Mouse (Mus musculus) adrenal gland (tissue): ENCODE measurements around the gene Hipk2.

Experiments
- intact Hi-C: fragments of 180-260 bp; cut with DNase I; formaldehyde crosslinking; loops from one replicate; pipeline ENCODE4 v1.15.1; 2025
- long read RNA-seq, 2 experiments: library from polyadenylated mRNA; unstranded; transcript quantifications; one replicate each; pipeline ENCODE4 v2.0.0; 2020; ENCODE audit warnings: borderline replicate concordance in 1 of 2; ENCODE audit not compliant: insufficient replicate concordance in 1 of 2

Gene Hipk2
- long read RNA-seq, experiment 1, partial matches to known transcripts, result 5 of 19 reads
- long read RNA-seq, experiment 1, other reads (novel, unspliced or antisense), result 14 of 19 reads
- long read RNA-seq, experiment 2, partial matches to known transcripts, result 5 of 22 reads
- long read RNA-seq, experiment 2, other reads (novel, unspliced or antisense), result 17 of 22 reads

DNA sequence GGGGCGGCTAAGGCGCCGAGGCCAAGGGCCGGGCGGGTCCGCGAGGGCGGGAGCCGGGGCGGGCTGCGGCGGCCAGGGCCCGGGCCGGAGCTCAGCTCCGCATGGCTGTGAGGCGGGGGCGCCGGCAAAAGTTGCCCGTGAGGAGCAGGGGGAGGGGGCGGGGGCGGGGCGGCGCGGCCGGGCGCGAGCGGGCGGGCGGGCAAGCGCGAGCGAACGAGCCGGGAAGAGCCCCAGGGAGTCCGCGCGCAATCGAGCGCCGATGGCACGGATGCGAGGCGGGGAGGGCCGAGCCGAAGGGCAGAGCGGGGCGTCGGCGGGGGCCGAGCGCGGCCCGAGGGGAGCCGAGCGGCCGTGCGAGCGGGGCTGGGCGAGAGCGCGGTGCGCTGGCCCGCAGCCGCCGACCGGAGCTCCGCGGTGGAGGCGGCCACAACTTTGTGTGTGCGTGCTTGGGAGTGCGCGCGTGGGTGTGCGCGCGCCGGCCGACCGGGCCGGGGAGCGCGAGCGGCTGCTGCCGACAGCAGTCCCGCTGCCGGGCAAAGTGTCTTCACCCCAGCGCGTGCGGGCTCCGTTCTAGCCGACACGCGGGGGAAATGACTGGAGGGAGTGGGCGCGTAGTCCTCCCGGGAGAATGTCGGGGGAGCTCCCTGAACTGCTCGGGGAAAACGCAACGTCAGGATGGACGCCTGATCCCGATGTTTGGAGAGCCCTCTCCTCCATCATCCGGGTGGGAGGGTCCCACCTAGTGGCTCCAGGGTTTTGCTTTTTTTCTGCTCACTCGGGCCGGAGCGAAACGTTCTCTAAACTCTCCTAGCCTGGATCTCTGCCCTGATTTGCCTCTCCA lies at the start of gene Hipk2:
Gene Hipk2, minus strand, starts transcription at position 95 of the 841 bp plus-strand sequence.
- intact Hi-C loops, result no loop called here

DNA sequence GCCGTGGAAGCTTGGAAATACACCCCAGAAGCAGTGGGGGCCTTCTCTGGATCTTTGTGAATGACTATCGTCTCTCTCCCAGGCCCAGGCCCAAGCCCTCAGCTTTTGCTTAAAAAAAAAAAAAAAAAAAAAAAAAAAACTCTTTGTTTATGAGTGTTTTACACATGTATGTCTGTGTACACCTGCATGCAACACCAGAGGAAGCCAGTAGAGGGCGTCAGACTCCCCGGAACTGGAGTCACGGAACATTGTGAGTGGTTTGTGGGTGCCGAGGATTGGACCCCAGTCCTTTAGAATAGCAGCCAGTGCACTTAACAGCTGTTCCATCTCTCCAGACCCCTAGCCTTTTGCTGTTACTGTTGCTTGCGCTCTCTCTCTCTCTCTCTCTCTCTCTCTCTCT lies 49.8 kb upstream of the Hipk2 start:
- intact Hi-C loops, result loop anchor here (5.0 kb wide), 1 partner anchor 137 kb away; no protein-coding TSS in a partner anchor

DNA sequence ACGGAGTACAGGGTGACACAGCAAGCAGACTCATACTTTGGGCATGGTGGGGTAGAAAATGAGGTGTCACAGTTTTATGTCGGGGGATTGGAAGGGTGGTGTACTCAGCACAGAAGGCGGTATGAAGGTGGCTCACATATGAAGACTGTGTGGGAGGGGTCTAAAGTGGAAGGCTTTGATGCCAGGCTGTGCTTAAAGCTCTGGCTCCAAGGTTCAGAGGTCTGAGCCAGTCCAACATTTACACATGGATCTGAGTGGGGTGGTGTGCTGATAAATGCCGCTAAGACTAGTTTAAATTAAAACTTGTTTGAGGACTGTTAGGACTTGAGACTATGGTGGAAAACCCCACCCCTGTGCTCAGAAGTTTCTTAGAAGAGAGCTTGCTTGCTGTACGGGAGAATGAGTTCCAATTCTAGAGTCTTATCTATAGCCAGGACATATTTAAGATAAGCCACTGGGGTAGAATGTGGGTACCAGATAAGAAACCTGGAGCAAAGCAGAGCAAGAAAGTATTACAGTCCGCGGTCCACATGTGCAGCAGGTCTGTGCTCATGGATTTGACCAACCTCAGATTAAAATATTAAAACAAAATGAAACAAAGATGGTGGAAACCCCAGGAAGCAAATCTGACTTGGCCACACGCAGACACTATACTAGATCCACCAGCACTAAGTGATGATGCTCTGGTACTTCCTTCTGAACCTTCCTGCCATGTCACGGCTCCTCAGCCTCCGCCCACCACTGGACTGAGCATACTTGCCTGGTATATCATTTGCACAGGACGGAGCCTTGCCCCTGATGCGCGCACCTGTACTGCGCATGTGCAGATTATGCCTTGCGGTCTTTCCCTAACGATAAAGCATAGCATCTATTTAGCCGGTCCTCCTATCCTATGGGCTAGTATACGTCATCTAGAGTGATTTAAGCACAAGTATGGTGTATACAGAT lies 48.2 kb upstream of the Hipk2 start:
- intact Hi-C loops, result no loop called here

DNA sequence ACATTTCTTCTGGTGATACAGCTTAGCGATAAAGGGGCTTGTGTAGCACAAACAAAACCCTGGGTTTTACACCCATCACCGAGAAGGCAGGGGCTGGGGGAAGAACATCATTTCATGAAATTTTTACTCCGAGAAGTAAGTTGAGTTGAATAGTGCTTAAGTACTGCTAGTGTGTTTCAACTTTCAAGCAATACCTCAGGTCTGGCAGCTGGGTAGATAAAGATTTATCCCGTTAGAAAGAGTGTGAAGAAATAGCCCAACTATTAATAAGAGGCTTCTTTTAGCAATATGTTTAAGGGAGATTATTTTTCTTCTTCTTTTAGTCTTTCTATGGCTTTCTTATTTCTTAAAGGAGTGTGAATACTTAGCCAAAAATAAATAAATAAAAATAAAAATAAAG lies 47.5 kb upstream of the Hipk2 start:
- intact Hi-C loops, result no loop called here

DNA sequence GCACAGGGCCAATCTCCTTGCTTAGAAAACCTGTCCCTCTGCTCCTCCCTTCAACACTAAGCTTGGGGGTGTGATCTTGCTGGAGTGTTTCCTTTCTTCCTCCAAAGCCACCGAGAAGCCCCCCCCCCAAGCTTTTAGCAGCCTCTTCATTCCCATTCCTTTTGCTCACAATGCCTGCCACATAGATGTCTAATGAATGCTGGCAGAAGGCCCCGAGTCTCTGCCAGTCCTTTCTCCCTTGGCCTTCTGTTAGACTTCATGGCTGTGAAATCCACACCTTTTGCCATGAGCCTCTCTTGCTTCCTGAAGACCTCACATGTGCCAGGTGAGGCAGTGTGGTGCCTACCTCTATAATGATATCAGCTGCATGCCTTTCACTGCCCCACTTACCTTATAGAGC lies 46.6 kb upstream of the Hipk2 start:
- intact Hi-C loops, result no loop called here

DNA sequence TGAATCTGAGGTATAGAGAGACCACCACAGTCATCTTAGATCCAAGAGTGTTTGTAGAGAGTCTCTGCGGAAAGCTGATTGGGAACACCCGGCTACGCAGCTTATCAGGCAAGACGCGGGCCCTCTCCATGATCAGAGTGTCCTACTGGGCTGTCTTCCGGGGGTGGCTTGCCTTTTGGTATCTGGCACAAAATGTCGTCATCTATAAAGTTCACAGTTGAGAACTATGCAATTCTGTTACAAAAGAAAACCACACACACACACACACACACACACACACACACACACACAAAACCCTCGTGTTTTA lies 45.8 kb upstream of the Hipk2 start:
- intact Hi-C loops, result no loop called here

DNA sequence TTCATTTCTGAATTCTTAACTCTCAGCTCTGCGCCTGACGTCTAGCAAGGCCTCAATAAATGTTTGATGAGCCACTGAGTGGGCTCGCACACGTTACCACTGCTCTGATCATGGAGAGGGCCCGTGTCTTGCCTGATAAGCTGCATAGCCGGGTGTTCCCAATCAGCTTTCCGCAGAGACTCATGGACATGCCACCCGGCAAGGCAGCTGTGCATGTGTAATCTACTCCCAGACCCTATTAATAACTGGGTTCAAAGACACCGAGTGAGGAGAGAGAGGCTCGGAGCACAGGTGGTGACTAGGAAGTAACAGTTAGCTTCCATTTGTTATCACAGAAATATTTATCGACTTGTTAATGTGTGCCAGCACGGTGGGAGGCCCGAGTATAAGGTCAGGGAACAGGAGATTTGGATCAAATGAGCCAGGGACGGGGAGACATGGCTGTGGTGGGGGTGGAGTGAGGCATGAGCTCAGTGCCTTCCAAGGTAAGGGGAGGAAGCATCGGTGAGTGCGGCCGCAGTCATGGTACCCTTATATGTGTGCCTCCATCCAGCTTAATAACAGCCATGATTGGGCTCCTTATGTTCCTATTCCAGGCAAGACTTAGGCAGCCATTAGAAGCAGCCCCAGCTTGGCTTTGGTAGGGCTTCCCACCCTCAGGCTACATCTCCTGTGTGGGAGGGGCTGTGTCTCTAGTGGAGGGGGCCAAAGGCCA lies 45.3 kb upstream of the Hipk2 start:
- intact Hi-C loops, result no loop called here

DNA sequence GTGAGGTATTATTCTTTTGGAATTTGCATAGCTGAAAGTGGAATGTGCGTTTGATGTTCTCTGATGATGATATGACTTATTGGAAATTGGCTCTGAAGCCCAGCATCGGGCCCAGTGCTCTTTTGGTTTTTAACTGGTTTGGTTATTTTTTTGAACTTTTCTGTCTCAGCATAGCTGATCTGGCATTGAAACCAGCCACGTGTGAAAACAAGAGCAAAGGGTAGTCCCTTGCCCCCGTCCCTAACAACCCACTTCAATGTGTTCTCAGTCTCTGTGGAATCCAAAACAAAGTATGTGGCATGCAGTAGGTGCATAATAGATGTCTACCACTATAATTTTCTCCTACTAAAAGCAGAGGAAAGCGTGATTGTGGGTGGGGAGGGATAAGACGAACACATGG lies 44.2 kb upstream of the Hipk2 start:
- intact Hi-C loops, result no loop called here

DNA sequence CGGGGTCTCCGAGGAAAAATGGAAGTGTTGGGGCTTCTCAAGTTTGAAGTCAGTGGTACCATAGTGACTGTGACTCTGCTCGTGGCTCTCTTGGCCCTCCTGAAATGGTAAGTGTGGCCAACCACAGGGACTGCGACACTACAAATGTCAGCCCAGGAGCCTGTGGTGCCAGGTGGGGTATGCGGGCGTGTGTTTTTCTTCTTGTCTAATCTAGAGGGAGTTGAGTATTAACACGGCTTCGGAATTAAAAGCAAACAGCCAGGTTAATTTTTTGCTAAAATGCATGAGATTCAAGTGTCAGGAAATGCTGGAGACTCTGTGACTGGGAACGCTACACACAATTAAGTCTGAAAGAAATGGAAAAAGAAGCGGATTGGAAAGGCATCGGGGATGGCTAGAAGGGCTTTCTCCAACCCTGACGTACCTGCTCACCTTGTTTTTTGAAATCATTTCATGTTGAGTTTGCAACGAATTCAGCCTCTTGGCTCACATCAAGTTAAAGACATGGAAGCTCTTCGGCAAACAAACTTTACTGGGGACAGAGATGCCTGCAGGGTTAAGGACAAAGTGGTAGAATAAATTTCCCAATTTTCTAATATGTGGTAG lies 43.3 kb upstream of the Hipk2 start:
- intact Hi-C loops, result no loop called here

DNA sequence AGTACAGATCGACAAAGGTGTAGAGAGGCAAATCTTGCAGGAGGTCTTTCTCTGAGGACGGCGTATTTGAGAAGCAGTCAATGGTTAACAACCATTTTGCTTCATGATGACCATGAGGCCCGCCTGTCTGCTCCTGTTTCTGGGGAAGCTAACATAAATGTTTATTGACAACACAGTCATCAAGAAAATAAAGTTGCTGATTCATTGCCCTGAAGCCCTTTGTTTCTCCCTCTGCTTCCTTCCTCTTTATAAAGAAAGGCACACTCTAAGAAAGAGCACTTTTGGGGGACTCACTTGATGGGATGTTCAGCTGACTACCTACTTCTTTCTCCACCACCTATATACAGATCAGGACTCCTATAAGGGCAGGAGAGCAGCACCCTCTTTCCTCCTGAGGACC lies 42.8 kb upstream of the Hipk2 start:
- intact Hi-C loops, result no loop called here

DNA sequence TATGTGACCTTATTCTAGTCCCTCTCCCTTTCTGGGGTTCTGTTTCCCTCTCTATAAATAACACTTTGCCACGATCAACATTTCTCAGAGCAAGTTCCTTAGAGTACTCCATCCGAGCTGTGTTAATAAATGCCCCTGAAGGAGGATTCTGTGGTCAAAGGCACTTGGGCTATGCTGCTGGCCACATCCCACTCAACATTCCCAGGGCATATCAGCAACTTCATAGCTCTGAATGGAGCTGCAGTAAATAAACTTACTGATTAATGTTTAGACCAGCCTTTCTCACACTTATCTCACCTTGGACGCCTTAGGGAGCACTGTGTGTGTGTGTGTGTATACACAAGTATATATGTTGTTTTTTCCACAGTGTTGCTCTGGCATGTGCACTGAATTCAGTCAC lies 41.5 kb upstream of the Hipk2 start:
- intact Hi-C loops, result no loop called here

DNA sequence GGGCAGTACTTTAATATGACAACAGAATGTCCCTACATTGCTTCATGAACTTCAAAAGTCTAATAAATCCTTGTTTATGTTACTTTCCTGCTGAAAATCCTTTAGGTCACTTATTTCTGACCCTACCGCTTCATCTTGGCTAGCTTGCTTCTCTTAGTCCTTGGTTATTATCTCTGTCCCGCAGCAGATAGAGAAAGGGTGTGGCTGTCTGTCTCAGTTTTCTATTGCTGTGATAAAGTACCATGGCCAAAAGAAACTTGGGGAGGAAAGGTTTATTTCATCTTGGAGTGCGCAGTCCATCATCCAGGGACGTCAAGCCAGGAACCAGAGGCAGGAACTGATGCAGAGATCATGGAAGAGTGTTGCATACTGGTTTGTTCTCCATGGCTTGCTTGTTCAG lies 40.6 kb upstream of the Hipk2 start:
- intact Hi-C loops, result no loop called here

DNA sequence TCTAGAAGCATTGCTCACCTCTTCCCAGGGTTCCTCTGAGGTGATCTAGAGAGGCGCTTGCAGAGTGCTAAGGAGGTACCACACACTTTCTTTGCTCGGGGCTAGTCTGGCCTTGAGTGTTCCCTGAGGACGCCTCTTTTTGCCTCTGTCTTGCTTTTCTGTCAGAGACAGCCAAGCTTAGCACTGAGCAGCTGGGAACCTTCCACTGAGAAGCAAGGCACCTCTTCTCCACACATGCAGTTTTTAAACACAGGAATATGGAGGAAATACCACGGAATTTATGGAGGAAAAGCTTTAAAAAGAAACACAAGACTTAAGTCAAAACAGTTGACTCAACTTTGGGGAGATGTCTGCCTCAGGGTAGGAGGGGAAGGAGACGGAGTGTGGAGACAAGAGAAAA lies 39.8 kb upstream of the Hipk2 start:
- intact Hi-C loops, result no loop called here

DNA sequence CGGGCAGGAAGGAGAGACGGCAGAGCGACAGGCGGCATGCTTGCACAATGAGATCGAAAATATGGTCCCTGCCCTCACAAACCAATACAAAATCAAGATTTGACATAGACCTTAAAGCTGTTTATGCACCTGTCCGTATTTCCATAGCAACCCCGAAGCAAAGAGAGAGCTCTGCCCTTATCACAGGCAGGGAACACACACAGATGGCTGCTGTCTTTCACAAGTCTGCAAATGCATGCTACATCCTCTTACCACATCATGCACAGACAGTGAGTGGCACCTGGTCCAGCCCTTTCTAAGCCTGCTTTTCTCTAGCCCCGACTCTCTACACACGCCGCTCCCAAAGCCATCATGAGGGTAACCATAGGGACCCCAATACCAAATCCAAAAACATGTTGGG lies 38.2 kb upstream of the Hipk2 start:
- intact Hi-C loops, result no loop called here

DNA sequence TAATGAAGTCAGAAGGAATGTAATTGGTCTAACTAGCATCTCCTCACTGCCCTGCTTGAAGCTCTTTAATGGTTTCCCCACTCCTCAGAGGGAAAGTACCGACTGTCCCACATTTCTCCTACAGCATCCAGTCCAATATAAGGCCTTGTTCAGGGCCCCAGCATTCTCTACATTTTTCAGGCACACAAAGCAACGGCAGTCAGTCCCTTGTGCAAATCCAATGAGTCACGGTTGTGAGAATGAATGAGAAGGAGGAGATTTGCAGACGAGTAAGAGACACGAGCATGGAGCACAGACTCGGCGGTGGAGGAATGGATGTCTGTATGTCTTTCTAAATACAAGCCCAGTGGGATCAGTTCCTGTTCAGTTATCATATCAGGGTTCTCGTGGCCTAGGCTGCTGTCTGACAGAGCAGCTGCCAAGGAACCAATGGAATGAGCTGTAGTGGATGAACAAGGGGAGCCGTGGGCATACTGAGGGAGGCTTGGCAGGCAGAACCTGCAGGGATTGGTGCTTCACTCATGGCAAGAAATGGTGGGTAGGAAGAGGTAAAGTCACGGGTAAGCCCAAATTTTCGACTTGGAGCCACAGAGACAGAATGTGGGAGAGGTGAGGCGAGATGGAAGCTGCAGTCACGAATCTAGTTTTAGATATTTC lies 37.5 kb upstream of the Hipk2 start:
- intact Hi-C loops, result no loop called here

DNA sequence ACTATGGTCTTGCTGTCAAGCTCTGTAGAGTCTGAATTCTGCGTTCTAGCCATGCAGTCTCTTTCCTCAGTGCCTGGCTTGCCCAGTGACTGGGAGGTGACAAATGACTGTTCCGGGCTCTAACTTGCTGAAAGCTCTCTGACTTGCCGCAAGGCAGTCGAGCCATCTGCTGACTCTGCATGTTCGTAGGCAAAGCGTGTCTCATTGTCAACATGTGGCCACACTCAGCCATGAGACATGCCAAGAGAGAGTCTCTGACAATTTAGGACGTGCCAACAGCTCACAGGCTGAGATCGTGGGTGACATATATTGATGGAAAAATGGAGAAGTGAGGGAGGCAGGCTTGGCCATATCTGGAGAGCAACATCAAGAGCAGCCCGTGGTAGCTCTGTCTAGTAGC lies 36.9 kb upstream of the Hipk2 start:
- intact Hi-C loops, result no loop called here

DNA sequence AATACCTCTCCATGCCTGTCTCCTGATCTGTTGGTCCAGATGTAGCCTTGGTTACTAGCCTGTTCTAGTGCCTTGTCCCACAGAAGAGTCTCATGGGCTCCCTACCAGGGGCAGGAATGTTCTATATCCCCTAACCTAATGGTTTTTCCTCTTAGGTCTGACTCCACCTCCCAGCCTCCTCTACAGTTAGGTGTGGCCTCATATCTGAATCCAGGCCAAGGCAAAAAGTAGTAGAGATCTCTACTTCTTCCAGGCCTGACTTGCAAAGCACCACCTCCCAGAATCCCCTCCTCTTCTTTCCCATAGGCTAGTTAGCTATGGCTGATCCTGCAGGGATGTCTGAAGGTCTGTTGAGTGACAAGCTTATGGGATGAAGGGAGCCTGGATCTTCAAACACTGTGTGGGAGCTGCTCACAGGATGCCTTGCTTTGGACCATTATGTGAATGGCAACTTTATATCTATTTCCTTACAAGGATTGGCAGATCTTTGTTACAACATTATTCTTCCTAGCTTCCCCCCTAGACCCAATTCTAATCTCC lies 36.2 kb upstream of the Hipk2 start:
- intact Hi-C loops, result no loop called here

DNA sequence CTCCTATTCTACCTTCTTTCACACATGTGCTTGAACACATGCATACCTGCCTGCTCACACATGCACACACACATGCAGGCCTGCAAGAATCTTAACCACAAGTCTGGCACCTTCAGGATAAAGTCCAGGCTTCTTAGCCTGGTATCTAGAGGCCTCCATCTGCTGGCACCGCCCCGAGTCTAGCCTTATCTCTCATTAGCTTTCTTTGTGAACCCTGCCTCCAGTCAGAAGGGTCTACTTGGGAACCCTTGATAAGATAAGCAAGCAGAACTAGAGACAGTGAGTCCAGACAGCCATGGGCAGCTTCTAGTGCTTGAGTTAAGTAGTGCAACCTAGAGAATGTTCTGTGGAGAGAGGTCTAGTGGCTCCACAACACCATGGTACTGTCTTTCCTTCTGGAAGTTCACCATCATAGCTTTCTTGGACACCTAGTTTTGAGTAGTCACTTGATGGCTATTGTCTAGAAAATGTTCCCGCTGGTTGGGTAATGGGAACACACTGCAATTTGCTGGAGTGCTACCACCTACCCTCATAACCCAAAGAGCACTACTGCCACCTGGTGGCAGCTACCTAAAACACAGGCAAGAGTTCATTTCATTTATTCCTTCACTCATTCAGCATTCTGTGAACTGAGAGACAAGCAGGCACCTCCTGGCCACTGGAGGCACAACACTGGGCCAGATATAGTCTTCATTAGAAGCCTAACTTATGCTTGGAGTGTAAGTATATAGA lies 35.0 kb upstream of the Hipk2 start:
- intact Hi-C loops, result loop anchor here (2.0 kb wide), 1 partner anchor 260 kb away; no protein-coding TSS in a partner anchor

DNA sequence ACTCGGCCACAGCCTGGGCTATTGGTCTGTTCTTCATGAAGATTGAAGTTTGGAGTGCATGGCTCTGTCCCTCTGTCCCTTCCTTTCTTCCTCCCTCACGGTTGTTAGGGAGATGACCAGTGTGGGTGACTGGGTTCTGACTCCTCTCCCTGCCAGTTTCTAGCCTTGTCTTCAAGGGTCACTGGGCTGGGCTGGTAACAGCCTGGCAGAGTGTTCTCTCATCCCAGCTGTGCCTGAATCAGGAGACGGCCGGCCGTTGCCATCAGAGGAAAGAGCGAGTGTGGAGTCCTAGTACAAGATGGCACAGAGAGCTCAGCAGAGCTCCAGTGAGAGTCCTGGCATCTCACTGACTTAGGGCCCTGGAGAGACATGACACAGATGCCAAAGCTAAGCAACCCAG lies 32.4 kb upstream of the Hipk2 start:
- intact Hi-C loops, result loop anchor here (2.0 kb wide), 1 partner anchor 172 kb away; no protein-coding TSS in a partner anchor
